Mouse (Mus musculus) layer of hippocampus, adult 9-10 months (tissue): Measurements from ENCODE around the gene Hspg2.

ENCODE experiments used
- DNase-seq: peaks from one replicate; pipeline ENCODE4 v3.0.0; 2022; ENCODE audit warnings: low spot score

The Hspg2 gene

DNA sequence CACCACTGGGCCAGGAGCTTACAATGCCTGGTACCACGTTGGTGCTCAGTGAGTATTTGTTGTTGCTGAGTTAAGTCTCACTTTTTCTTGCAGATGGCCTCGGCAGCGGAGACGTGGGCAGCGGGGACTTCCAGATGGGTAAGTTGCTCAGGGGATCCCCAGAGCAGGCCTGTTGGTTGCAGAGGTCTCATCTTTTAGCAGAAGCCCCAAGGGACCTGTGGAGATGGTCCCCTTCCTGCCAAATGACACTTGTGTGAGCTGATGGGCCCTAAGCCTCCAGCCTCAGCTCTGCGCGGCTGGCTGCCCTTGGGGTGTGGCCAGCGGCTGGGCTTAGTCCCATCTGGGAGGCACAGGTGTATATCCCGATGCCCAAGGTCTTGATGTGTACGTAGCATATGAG, 33.6 kb downstream of the Hspg2 start:
- no peak for DNase-seq

DNA sequence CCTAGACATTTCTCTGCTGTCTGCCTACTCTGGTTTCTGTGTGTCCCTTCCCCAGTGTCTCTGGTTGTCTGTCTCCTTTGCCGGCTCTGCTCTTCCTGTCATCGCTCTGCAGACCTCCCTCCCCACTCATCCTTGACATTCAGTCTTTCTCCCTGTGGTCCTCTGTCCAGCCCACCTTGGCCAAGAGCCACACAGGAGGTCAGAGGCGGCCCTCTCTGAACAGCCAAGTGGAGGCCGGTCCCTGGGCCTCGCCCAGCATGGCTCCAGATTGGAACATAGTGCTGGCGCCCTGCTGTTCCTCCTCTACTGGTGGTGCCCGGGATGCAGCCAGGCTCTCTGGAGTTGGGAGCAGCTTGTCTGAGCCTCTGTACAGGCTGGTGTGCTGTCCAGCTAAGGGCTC, 34.2 kb downstream of the Hspg2 start:
- no peak for DNase-seq

DNA sequence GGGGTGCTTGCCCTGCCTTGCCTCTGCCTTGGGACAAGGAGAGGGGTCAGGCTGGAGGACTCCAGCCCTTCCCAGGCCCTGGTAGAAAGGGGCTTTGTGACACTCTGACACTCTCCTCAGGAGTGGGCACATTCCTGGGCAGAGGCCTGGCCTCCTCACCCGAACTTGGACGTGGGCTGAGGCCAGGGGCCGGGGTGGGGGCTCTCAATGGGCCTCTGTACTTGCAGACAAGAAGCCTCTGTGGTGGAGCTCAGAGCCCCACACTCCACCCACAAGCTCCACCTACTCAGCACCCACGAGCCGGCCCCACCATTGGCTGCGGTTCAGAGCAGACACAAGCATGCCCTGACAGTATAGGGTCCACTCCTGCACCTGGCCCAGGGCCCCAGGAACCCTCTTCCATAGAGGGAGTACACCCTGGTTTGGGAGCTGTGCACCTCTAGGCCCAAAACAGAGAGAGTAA, 35.0 kb downstream of the Hspg2 start:
- DNase-seq: no peak

DNA sequence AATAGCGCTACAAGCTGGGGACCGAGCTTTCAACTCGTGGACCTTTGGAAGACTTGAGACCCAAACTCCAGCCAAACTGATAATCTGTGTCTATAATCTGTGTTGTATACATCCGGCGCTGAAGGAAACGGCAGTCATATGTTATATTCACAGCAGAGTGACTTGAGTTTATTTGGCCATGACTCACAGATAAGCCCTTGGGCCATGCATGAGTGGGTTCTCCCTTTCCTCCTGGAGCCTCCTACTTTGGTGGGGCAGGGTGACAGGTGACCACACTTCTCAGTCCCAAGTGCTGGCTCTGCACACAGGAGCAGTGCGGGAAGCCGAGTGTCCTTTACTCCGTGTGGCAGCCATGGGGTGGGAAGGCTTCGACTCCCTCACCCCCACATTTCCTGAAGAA, 38.1 kb downstream of the Hspg2 start:
- DNase-seq: no peak

DNA sequence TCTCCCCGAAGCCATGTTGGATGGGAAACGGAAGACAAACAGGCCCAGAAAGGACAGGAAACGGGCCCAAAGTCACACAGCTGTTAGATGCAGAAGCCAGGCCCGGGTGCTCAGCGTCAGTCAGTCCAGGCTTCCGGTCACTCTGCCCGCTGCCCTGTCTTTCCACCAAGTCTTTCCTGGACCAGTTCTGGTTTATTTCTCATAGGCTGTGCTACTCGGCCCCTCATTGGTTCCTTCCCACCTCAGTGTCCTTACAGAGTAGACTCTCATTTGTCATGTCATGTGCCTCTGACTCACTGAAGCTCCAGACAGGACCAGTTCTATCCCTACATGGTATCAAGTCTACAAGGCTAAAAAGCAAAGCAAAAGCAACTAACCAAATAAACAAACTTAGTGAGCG, 41.0 kb downstream of the Hspg2 start:
- no peak for DNase-seq

DNA sequence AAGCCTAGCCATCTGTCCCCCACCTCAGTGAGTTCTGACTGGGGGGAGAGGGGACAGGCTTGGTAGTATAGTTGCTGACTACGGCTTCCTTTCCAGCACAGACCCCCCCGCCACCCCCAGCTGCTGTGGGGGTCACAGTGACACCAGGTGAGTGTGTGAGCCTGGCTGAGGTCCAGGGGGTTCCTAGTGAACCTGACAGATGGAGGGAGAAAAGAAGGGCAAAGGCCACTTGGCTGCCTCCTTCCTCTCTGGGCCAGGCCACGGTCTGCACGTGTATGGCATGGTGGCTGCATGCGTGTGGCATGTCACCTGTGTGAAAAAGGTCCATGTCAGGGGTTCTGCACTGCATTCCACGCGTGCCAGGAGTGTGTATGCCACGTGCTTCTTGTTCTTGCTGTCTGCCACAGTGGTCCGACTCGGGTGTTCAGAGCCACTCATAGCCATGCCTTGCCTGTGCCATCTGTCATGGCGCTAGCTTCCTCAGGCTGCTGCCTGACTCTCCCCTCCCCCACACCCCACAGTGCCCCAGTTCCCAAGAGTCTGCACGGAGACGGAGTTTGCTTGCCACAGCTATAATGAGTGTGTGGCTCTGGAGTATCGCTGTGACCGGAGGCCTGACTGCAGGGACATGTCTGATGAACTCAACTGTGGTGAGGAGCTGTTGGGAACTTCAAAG, 41.6 kb downstream of the Hspg2 start:
- no peak for DNase-seq

GRCm38 (mm10) chr4:137512897-137513296, 44.3 kb downstream of the Hspg2 start:
- DNase-seq: no peak

- DNase-seq: no peak
Measured at GRCm38 (mm10) chr4:137517989-137518691, 49.6 kb downstream of the Hspg2 start.

GRCm38 (mm10) chr4:137518746-137519145, 50.2 kb downstream of the Hspg2 start:
- DNase-seq: no peak

GRCm38 (mm10) chr4:137520346-137520745, 51.8 kb downstream of the Hspg2 start:
- no peak for DNase-seq

GRCm38 (mm10) chr4:137521966-137522365, 53.4 kb downstream of the Hspg2 start:
- no peak for DNase-seq

DNA sequence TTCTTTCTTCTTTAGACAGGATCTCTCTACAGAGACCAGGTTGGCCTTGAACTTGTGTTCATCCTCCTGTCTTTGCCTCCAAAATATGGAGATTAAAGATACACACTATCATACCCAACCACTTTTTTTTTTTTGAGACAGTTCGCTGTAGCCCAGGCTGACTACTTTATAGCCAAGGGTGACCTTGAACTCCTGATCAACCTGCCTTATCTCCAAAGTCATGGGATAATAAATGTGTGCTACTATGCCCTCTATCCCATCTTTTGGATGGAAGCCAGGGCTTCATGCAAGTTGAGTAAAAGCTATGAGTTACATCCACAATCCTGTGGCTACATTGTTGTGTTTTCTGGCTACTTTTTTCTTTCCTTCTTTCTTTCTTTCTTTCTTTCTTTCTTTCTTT, 56.9 kb downstream of the Hspg2 start:
- DNase-seq: no peak

DNA sequence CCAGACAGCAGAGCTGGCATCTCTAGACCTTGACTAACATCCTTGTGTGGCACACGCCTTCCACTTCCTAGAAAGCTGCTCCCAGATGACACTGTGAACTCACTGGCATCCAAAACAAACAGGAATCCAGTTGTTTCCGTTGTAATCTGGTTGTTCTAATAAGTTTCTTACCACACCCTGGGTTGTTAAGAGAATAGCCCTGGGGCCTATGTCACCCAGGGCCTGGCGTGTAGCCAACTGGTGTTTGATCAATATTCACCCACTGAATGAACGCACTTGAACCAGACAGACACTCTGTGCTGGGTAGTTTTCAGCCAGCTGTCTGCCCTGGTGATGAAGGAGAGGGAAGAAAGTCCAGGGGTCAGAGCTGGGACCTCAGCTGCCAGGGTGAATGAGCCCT, 58.8 kb downstream of the Hspg2 start:
- DNase-seq: no peak

- no peak for DNase-seq
Measured at GRCm38 (mm10) chr4:137527872-137528271, 59.3 kb downstream of the Hspg2 start.

DNA sequence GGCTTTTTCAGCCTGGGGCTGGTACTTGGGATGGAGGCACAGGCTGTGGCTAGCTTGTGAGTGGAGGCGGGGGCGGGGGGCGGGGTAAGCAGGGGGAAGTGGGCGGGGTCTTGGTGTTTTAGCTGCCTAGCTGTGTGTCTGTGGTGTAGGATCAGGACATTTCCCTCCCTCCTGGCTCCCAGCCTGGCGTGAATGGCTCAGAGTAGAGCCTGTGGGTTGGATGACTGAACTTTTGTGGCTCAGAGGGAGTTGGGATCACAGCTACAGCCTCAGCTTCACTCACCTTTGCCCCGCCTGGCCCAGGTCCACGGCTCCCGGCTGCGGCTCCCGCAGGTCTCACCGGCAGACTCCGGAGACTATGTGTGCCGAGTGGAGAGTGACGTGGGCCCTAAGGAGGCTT, 71.8 kb downstream of the Hspg2 start:
- DNase-seq: no peak

GRCm38 (mm10) chr4:137542968-137543367, 74.4 kb downstream of the Hspg2 start:
- DNase-seq: no peak

- DNase-seq: no peak
Measured at GRCm38 (mm10) chr4:137545568-137545967, 77.0 kb downstream of the Hspg2 start.

- DNase-seq: no peak
Measured at GRCm38 (mm10) chr4:137546003-137546525, 77.5 kb downstream of the Hspg2 start.

GRCm38 (mm10) chr4:137553466-137553865, 84.9 kb downstream of the Hspg2 start:
- DNase-seq: no peak

DNA sequence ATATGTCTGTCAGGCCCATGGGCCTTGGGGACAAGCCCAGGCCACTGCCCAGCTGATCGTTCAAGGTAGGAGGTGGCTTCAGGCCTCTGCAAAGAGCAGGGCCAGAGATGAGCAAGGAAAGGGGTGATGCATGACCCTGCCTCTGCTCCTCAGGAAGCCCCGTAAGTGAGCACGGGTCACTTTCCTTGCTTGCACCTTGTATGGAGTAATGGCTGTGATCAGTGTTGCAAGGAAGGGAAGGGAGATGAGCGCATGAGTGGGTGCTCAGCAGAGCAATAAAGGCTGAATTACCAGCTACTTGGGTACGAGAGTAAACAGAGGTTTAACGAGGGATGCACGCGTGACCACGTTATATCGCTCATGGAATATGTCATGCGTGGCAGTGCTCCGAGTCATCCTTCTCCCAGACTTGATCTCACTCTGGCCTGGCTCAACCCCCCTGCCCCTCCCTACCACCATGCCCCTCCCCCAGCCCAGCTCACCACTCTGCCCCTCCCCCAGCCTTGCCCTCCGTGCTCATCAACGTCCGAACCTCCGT, 88.2 kb downstream of the Hspg2 start:
- no peak for DNase-seq

- DNase-seq: no peak
Measured at GRCm38 (mm10) chr4:137569873-137570272, 101.3 kb downstream of the Hspg2 start.

- DNase-seq: no peak
Measured at GRCm38 (mm10) chr4:137574469-137574868, 105.9 kb downstream of the Hspg2 start, which contains the start of gene Ldlrad2. Ldlrad2 (minus strand) TSS chr4:137574569.

DNA sequence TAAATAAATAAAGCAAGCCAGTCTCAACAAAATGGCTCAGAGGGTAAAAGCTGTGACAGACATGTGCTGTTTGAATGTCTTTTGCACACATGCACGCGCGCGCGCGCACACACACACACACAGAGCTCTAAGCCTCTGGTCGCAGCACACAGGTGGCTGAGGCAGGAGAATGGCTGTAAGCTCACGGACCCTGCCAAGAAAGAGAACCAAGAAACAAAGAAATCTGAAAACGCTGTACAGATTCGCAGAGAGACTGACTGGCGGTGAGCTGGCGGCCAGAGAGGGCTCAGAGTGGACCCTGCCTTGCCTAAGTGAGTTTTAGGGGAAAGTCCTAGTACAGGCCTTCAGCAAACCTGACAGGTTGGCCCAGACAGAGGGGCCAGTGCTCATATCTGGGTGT, 108.9 kb downstream of the Hspg2 start:
- DNase-seq: no peak
